Mouse (Mus musculus) CD4-positive helper T cell, adult 2 months (primary cell): ENCODE data around the gene Olfr1029.
"Not testable (repeated sequence)": the region's sequence is repeated elsewhere in the genome, so short reads cannot be mapped to it uniquely, and the experiment has no call there.

Experiments
- DNase-seq: peaks from one replicate; pipeline ENCODE4 v3.0.0-alpha.2; 2012; ENCODE audit warnings: low read depth, missing footprints, low spot score

The Olfr1029 gene

DNA sequence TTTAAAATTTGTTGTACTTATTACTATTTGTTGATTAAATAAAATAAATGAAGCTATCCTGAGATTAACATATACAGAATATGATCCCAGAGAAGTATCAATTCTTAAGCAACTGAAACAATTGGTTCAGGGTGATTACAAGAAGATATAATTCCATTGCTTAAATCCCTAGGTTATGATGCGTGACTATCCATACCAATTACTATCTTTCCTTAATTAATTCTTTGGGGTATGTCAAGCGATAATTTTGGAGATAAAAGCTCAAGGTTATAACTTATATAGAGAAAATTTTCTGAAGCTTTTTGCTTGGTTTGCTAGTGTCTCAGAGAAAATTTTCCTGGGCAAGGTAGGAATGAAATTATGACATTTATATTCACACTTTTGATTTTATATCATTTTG is at the start of gene Olfr1029:
Gene Olfr1029, plus strand, starts transcription at position 301 of the 400 bp plus-strand sequence.
- DNase-seq: no peak

DNA sequence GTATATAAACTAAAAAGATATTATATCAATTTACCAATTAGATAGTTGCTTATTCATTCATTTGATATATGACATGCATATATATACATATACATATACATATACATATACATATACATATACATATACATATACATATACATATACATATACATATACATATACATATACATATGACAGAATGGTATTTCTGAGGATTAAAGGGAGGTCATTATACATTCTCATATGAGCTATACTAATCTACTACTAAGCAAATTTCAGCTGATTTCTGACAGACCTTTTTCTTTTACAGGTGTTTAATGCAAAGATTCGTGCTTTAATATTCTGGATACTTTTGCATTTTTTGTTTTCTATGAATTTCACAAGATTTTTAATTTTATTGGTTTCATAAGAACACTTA is 23.6 kb upstream of the Olfr1029 start, which contains the start of gene Olfr1028:
Gene Olfr1028, plus strand, starts transcription at position 301 of the 400 bp plus-strand sequence.
- DNase-seq: no peak

DNA sequence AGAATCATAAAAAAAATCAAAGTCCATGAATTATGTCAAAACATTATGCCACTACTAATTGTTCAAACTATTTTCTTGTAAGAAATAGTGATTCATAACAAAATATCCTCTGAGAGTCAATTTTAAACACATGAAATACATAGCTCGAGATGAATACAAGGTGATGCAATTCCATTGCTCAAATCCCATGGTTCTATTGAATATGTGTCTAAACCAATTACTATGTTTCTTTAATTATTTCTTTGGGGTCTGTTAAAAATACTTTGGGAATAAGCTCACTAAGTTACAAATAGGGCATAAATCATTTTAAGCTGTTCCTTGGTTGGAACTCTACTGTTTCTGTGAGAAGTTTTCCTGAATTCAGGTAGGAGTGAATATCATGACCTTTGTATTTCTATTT is 5.3 kb downstream of the Olfr1029 start, which contains the start of gene Olfr1030:
Gene Olfr1030, plus strand, starts transcription at position 301 of the 400 bp plus-strand sequence.
- DNase-seq: no peak

DNA sequence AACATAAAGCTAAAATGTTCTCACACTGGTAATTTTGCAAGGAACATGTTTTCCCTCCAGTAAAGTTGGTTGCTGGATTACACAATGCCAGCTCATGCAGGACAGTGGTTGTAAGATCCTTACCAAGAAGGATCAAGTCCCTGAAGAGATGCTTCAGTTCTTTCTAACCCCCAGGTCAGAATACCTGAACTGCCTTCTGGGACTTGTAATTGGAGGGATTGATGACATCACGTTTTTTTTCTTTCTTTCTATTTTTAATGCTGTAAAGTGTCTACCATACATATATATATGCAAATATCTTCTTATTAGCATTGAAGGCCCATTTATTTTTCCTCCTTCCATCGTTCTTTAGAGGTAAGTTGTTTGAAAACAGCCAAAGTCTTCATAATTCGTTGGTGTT is 16.3 kb downstream of the Olfr1029 start, which contains the start of gene Olfr1031:
Gene Olfr1031, plus strand, starts transcription at position 301 of the 400 bp plus-strand sequence.
- no peak for DNase-seq

DNA sequence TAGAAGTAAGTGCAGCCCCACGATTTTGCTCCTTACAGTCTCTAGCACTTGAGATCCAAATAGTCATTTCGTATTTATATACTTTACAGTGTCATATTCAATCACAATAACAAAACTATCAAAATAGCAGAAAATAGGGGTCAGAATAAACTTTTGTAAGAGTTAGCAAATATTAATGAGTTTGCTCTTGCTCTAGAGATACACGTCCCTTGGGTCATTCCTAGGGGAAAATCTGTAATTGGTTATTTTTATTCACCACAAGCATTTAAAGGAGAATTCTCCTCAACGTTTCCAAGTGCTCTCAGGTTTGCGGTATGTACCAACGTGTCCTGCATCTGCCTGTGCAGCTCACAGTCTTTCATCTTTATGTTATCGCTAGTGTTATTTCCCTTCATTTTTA is 31.5 kb downstream of the Olfr1029 start, which contains the start of gene Olfr1032:
Gene Olfr1032, plus strand, starts transcription at position 301 of the 400 bp plus-strand sequence.
- DNase-seq: no peak

DNA sequence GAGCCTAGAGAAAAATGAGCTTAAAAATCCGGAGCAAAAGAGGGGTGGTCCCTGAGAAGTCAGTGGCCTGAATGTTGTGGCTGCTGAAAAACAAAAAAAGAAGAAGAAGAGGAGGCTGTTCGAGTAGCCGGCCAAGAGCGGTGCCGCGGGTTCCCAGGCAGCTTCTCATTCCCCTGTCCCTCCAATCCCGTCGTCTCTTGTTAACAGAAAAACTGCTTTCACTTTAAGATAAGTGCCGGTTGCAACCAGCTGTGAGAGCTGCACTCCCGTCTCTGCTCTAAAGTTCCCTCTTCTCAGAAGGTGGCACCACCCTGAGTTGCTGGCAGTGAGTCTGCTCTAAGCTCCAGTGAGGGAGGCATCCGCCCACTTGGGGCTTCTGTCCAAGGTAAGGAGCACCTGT is 46.7 kb downstream of the Olfr1029 start, which contains the start of gene Olfr1033:
Gene Olfr1033, plus strand, starts transcription at position 228 of the 400 bp plus-strand sequence.
- not testable (repeated sequence) for DNase-seq

DNA sequence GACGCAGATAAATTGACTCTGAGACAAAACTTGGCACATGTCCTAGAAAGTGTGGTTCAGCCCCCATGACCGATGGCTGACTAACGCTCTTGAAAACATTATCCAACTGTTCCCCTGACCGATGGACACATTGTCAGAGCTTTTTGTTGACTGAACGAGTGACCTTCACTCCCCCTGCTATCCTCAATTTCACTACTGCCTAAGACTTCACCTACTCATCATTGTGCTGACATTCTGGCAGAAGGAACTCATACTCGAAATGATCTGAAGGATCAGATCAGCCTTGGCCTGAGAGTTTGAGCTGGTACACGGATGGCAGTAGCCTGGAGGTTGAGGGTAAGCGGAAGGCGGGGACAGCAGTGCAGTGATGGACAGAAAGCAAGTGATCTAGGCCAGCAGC is 47.8 kb downstream of the Olfr1029 start:
- DNase-seq: not testable (repeated sequence)
